Mouse (Mus musculus) kidney, adult 11 months (tissue): ENCODE data around the gene Trpc7.

ENCODE experiments used
- DNase-seq: peaks from one replicate; pipeline ENCODE4 v3.0.0; 2022

The Trpc7 gene

GRCm38 (mm10) chr13:56746739-56747532 is 148.9 kb downstream of the Trpc7 start:
- no peak for DNase-seq

- no peak for DNase-seq
These were observed 153.4 kb downstream of the Trpc7 start for GRCm38 (mm10) chr13:56742325-56742901.

- no peak for DNase-seq
These were observed 154.1 kb downstream of the Trpc7 start for GRCm38 (mm10) chr13:56741691-56742090.

GRCm38 (mm10) chr13:56740496-56740895 is 155.3 kb downstream of the Trpc7 start:
- no peak for DNase-seq

- no peak for DNase-seq
These were observed 156.2 kb downstream of the Trpc7 start for GRCm38 (mm10) chr13:56739556-56739955.

- DNase-seq, result no peak
These were observed 160.4 kb downstream of the Trpc7 start for GRCm38 (mm10) chr13:56735212-56735875.

- DNase-seq, result no peak
These were observed 161.2 kb downstream of the Trpc7 start for GRCm38 (mm10) chr13:56734617-56735016.

- DNase-seq, result no peak
These were observed 166.7 kb downstream of the Trpc7 start for GRCm38 (mm10) chr13:56729046-56729445.

GRCm38 (mm10) chr13:56726551-56726950 is 169.2 kb downstream of the Trpc7 start:
- DNase-seq, result no peak
